In the genomic region with DNA sequence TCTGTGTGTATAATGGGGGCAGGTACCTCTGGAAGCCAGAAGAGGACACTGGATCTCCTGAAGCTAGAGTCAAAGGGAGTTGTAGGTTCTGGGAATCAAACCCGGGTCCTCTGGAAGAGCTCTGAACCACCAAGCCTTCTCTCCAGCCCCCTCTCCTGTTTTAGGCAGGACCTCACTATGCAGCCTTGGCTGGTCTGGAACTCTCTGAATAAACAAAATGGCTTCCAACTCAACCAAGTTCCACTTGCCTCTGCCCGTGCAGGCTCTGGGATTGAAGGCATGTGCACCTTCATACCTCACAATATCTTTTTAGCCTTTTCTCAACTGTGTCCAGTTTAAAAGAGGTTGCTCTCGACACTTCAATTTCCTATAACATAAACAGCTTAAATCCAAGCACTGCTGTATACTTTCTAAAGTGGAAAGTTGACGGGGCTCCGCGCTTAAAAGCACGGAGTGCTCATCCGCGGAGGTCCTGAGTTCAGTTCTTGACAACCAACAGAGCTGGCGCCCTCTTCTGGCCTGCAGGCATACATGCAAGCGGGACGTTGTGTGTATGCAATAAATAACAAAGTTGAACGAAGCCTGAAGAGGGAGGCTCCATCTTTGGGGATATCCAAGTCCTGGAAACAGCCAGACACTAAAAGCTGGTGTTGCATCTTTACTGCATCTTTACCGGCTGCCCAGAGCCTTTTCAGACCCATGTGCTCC, we compare ENCODE assay signal across 11 mouse cellular contexts. TPM values are rescaled to one million over a fixed set of nuclear protein-coding genes. Genes with fewer than 3 reads are reported as not detected.
A peak's percentile ranks its signal among the peaks of the same experiment; 100 is the strongest.
DNase-seq lines count a peak whose midpoint lies in the region; ATAC-seq and TF ChIP-seq lines count a peak whose summit lies in the region.
"Had no signal": no experiment of that assay in that cellular context is flagged by ENCODE, and none has a peak within 500 bp of the region (broad histone marks: within the 10 kb centered on the region; RNA-seq: fewer than 3 reads in every experiment).

No protein-coding gene starts in this region.

- H3K27me3 ChIP-seq in G1E (ENCODE audit: insufficient read depth, low read length), result peaks cover 39% of the 10 kb centered on the region
- H3K27me3 ChIP-seq in stomach, postnatal 0 days (ENCODE audit: control insufficient read depth, insufficient read depth, low read length), result no peaks in the 10 kb centered on the region
- H3K27me3 ChIP-seq: stomach, embryonic 15.5 days had no signal

- no peaks in the 10 kb centered on the region for H3K9me3 ChIP-seq in G1E (replicated peaks)
- no peaks in the 10 kb centered on the region for H3K9me3 ChIP-seq in stomach, postnatal 0 days (ENCODE audit: control insufficient read depth, low read length)
- H3K9me3 ChIP-seq: stomach, embryonic 15.5 days had no signal

- 56% methylated on average over 14 of the region's 14 CpGs for WGBS in stomach, postnatal 0 days

- H3K4me2 ChIP-seq in stomach, postnatal 0 days (replicated peaks; ENCODE audit: low read depth), result no peak overlapping the region
- H3K4me2 ChIP-seq: midbrain, embryonic 11.5 days; stomach, embryonic 15.5 days had no signal

- peak; percentile 51 for TF ChIP-seq CTCF in left cerebral cortex, adult 2 months (IDR thresholded peaks at IDR 0.05)
- TF ChIP-seq CTCF in G1E (IDR thresholded peaks at IDR 0.05; ENCODE audit: low read depth, low read length), result peak; percentile 7; the same call in 1 of the 2 replicates
- TF ChIP-seq CTCF in cortical plate, adult 2 months (IDR thresholded peaks at IDR 0.05; ENCODE audit: extremely low read depth, insufficient read depth, low read length), result peak; percentile 27; the same call in 1 of the 2 replicates
- TF ChIP-seq CTCF in stomach, postnatal 0 days (IDR thresholded peaks at IDR 0.05; ENCODE audit: low read depth), result peak; percentile 57

- H3K4me1 ChIP-seq in G1E (ENCODE audit: insufficient read depth, low read depth, low read length), result no peaks in the 10 kb centered on the region
- no peaks in the 10 kb centered on the region; the same call in 1 of the 2 replicates for H3K4me1 ChIP-seq in cortical plate, adult 2 months (ENCODE audit: control insufficient read depth, insufficient read depth, low read length)
- H3K4me1 ChIP-seq in stomach, postnatal 0 days (replicated peaks; ENCODE audit: control insufficient read depth, insufficient read depth), result no peaks in the 10 kb centered on the region

- intact Hi-C loops in left cerebral cortex, adult 2 months (cut with DNase I), result no loop called here
- intact Hi-C loops in left cerebral cortex, postnatal 36 days (cut with DNase I), result no loop called here

- H3K9ac ChIP-seq in stomach, postnatal 0 days (ENCODE audit: low read length), result no peak overlapping the region
- H3K9ac ChIP-seq: stomach, embryonic 15.5 days had no signal

- no peak for ATAC-seq in G1E (ENCODE audit: extremely low read depth, insufficient number of reproducible peaks, low FRiP score, poor library complexity, severe bottlenecking)
- ATAC-seq in stomach, postnatal 0 days (ENCODE audit: low FRiP score, low TSS enrichment), result no peak

- H3K27ac ChIP-seq in left cerebral cortex, adult 2 months, result no peak overlapping the region
- no peak overlapping the region for H3K27ac ChIP-seq in cortical plate, adult 2 months (ENCODE audit: insufficient read depth, low read length)
- no peak overlapping the region for H3K27ac ChIP-seq in stomach, postnatal 0 days (replicated peaks)
- H3K27ac ChIP-seq: stomach, embryonic 15.5 days had no signal

- no peaks in the 10 kb centered on the region for H3K36me3 ChIP-seq in G1E (replicated peaks)
- no peaks in the 10 kb centered on the region for H3K36me3 ChIP-seq in stomach, postnatal 0 days (ENCODE audit: control insufficient read depth, insufficient read depth, low read length)
- H3K36me3 ChIP-seq: stomach, embryonic 15.5 days had no signal

- TF ChIP-seq EP300 in stomach, postnatal 0 days (optimal IDR thresholded peaks at IDR 0.05), result no peak

- DNase-seq in left cerebral cortex, adult 2 months (ENCODE audit: extremely low spot score in 1 of 2, low spot score in 2 of 2), result no peak
- DNase-seq in left cerebral cortex, postnatal 36 days (ENCODE audit: low spot score in 2 of 2), result no peak
- no peak for DNase-seq in G1E (ENCODE audit: low spot score)
- no peak for DNase-seq in stomach, postnatal 0 days (ENCODE audit: low spot score)
- DNase-seq in layer of hippocampus, postnatal 10 days (ENCODE audit: low spot score in 2 of 2), result no peak
- DNase-seq in kidney, adult 9 months, result no peak
- DNase-seq: adrenal gland, adult 2 months; gastrocnemius, postnatal 36 days had no signal

- no peak overlapping the region for H3K4me3 ChIP-seq in left cerebral cortex, adult 2 months
- no peak overlapping the region for H3K4me3 ChIP-seq in G1E (ENCODE audit: low read depth, low read length)
- no peak overlapping the region for H3K4me3 ChIP-seq in cortical plate, adult 2 months (ENCODE audit: insufficient read depth, low read length)
- no peak overlapping the region for H3K4me3 ChIP-seq in stomach, postnatal 0 days (ENCODE audit: low read depth, low read length)
- H3K4me3 ChIP-seq: stomach, embryonic 15.5 days had no signal

- no peak for TF ChIP-seq POLR2A in cortical plate, adult 2 months (IDR thresholded peaks at IDR 0.05; ENCODE audit: extremely low read depth, insufficient read depth, low read length)

RNA-seq across cellular contexts. Expression of a gene that starts 14.5 kb away (rescaled TPM):
- 1 to 10 TPM; 1.0 to 1.3 TPM for total RNA-seq in left cerebral cortex, adult 2 months (2021)
- 1 to 10 TPM in 1 of 2 experiments, under 1 TPM in 1; 0.84 to 1.2 TPM for total RNA-seq in left cerebral cortex, postnatal 36 days (2021)
- total RNA-seq in G1E (2014; fragmentation: Nextera tagmentation) (not detected in 2 replicates), G1E (2017) (0.05 and 0.06 TPM in 2 replicates)
- not detected in 2 replicates for polyA plus RNA-seq in G1E (2012)
- 1.6 TPM in 2 replicates for polyA plus RNA-seq in cortical plate, adult 2 months (2012; rRNA removed)
- 0.04 and 0.05 TPM in 2 replicates for polyA plus RNA-seq in stomach, postnatal 0 days (2015; fragmentation: Nextera tagmentation; extraction: Ambion mirVana)
- total RNA-seq in layer of hippocampus, postnatal 10 days (2021), result under 1 TPM; 0.60 to 0.94 TPM
- total RNA-seq: adrenal gland, adult 2 months; gastrocnemius, postnatal 36 days had no signal
- polyA plus RNA-seq: adrenal gland, adult 2 months had no signal

RNA-seq across cellular contexts. Expression of a gene that starts 53.6 kb away (rescaled TPM):
- 1 to 10 TPM; 6.1 to 6.4 TPM for total RNA-seq in left cerebral cortex, adult 2 months (2021)
- 1 to 10 TPM; 4.2 to 6.5 TPM for total RNA-seq in left cerebral cortex, postnatal 36 days (2021)
- total RNA-seq in G1E (2014; fragmentation: Nextera tagmentation) (not detected in 2 replicates), G1E (2017) (0.06 and 0.49 TPM in 2 replicates)
- polyA plus RNA-seq in G1E (2012), result not detected in 2 replicates
- polyA plus RNA-seq in cortical plate, adult 2 months (2012; rRNA removed), result 2.2 and 2.7 TPM in 2 replicates
- polyA plus RNA-seq in stomach, postnatal 0 days (2015; fragmentation: Nextera tagmentation; extraction: Ambion mirVana), result 1.2 and 1.3 TPM in 2 replicates
- total RNA-seq in layer of hippocampus, postnatal 10 days (2021), result 1 to 10 TPM; 5.2 to 6.9 TPM
- total RNA-seq: adrenal gland, adult 2 months; gastrocnemius, postnatal 36 days had no signal
- polyA plus RNA-seq: adrenal gland, adult 2 months; midbrain, embryonic 11.5 days had no signal

Comparison
In these comparisons a context has a peak if more than half of its experiments do, and no peak if none do; other contexts are left out.
1. CTCF ChIP-seq: peak in every context shown above with its lines; median percentile 57 in stomach, postnatal 0 days; 51 in left cerebral cortex, adult 2 months; 27 in cortical plate, adult 2 months; 7 in G1E.